Mouse (Mus musculus): ENCODE results near the gene Ubxn4.

DNA sequence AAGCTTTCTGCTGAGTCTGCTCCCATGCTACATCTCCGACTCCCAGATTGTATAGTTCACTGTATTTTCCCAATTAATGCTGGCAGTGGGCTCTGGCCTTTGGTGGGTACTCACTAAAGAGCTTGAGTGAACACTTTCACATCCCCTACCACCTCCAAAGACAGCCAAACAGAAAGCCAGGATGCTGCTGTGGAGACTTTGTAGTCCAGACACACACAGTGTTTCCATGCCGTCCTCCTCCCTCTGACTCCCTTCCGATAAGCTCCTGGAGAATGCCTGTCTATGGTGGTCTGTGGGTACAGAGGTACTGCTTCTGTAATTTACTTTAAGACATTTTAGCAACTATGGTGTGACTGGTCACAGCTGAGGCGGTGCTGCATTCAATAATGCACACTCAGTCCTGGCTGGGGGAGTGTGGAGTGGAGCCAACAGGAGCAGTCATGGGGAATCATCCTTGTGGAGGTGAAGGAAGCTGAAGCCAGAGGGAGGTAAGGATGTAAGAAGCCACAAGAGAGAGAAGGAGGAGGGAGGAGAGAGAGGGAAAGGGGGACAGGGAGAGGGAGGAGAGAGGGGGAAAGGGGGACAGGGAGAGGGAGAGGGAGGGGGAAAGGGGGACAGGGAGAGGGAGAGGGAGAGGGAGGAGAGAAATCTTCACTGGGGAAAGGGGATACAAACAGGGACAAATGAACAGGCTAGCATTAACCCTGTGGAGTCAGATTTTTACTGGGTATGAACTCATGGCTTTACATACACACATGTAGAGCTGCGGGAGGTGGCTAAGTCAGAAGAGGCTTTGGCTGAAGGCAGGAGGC lies 52.2 kb downstream of the Ubxn4 start:
- TF ChIP-seq POLR2A (IDR thresholded peaks at IDR 0.05; ENCODE audit: low read depth, low read length) (no peak), CTCF (IDR thresholded peaks at IDR 0.05; ENCODE audit: extremely low read depth, insufficient read length, insufficient replicate concordance, low read depth, low read length) (no peak)

Measured in small intestine, adult 2 months (tissue).